Mouse (Mus musculus) kidney, adult 2 months (tissue): ENCODE measurements at regions not wholly inside any gene's neighbourhood (a gene's known extent, or its start where the extent isn't known, plus 50 kb on each side); places are given as distances from the start of the nearest gene placed in this dataset.

Source experiments
- DNase-seq: peaks from one replicate; pipeline ENCODE4 v3.0.0; 2021
- H3K27ac ChIP-seq: fragments of 200-500 bp; 2 replicates; pipeline ENCODE4 v1.5.1; 2012; ENCODE audit warnings: low read depth, low read length, control low read depth, inconsistent platforms; ENCODE audit not compliant: insufficient read depth
- H3K27me3 ChIP-seq: fragments of 200-500 bp; replicated peaks from 2 replicates; pipeline ENCODE4 v1.6.1; 2012; ENCODE audit warnings: mild to moderate bottlenecking, moderate library complexity, low read length, inconsistent platforms; ENCODE audit not compliant: control insufficient read depth, insufficient read depth
- H3K36me3 ChIP-seq: fragments of 200-500 bp; 2 replicates; pipeline ENCODE4 v1.6.1; 2012; ENCODE audit warnings: mild to moderate bottlenecking, moderate library complexity, low read length, inconsistent platforms; ENCODE audit not compliant: control insufficient read depth, insufficient read depth
- H3K4me1 ChIP-seq: fragments of 200-500 bp; 2 replicates; pipeline ENCODE4 v1.6.1; 2011; ENCODE audit warnings: low read length; ENCODE audit not compliant: control insufficient read depth, insufficient read depth
- H3K4me3 ChIP-seq: fragments of 200-500 bp; 2 replicates; pipeline ENCODE4 v1.5.1; 2011; ENCODE audit warnings: mild to moderate bottlenecking, low read depth, low read length, control low read depth; ENCODE audit not compliant: insufficient read depth
- CTCF ChIP-seq: fragments of 200-500 bp; conservative IDR thresholded peaks from 2 replicates; pipeline ENCODE4 v1.5.1; 2011; ENCODE audit warnings: low read depth, mild to moderate bottlenecking, control low read depth, low read length, moderate library complexity, mixed read lengths; ENCODE audit not compliant: insufficient read depth, insufficient read length
- POLR2A ChIP-seq: fragments of 200-500 bp; IDR thresholded peaks from one replicate; pipeline ENCODE4 v1.6.1; 2011; ENCODE audit warnings: low read depth, low read length, control low read depth
- WGBS: fragments of 180-500 bp; shearing (Covaris S2); methylation state at CpG from one replicate; pipeline ENCODE4 v1.1.7; 2018; 5-methylcytosine and 5-hydroxymethylcytosine counted together

GRCm38 (mm10) chr9:84178705-84179104 is 253.8 kb downstream of the Bckdhb start:
- Histone ChIP-seq H3K36me3 (no peaks in the 10 kb centered on the region), H3K27ac (no peak overlapping the region), H3K4me3 (no peak overlapping the region), H3K27me3 (no peaks in the 10 kb centered on the region), H3K4me1 (no peaks in the 10 kb centered on the region)
- TF ChIP-seq POLR2A, result no peak
- TF ChIP-seq CTCF, result no peak
- WGBS, result 78% methylated on average over 5 of the region's 5 CpGs
- peak; percentile 28 for DNase-seq

GRCm38 (mm10) chr9:84179238-84179637 is 254.3 kb downstream of the Bckdhb start:
- WGBS, result 70% methylated on average over 4 of the region's 4 CpGs
- H3K4me1 ChIP-seq, result no peaks in the 10 kb centered on the region
- no peaks in the 10 kb centered on the region for H3K27me3 ChIP-seq
- no peak overlapping the region for H3K27ac ChIP-seq
- DNase-seq, result no peak
- no peak overlapping the region for H3K4me3 ChIP-seq
- TF ChIP-seq CTCF, result no peak
- TF ChIP-seq POLR2A, result no peak
- H3K36me3 ChIP-seq, result no peaks in the 10 kb centered on the region

DNA sequence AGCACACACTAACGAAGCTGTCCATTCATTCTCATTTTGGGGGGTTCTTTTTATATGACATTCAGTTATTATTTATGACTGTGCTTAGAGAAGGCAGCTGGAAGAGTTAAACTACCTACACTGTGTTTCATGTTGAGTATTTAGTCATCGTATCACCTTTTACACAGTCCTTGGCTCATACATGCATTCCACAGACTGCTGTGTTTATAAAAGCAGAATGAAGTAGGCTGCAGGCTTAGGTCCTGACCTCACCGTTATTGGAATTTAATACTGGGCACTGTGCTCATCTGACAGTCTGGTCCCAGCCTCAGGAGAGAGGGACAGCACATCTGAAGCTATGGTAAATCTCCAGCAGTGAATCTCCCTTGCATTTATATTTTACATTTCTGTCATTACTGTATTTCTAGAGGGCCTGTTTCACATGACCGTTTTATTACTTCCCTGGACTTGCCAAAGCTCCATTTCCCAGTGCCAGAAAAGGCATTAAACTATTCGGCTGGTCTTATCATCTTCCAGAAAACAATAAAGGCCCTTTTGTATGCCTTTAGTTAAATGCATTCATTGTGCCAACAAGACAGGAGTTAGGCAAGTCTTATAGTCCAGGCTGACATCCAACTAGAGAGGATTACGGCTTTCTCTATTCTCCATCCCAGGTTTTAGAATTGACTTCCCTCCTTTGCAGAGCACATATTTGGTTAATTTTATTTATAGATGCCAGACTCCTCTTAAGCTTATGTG is 258.9 kb downstream of the Bckdhb start:
- no peak overlapping the region for H3K4me3 ChIP-seq
- H3K27me3 ChIP-seq, result no peaks in the 10 kb centered on the region
- H3K27ac ChIP-seq, result no peak overlapping the region
- TF ChIP-seq CTCF (no peak), POLR2A (no peak)
- DNase-seq, result no peak
- no peaks in the 10 kb centered on the region for H3K4me1 ChIP-seq
- 52% methylated on average over 6 of the region's 6 CpGs for WGBS
- H3K36me3 ChIP-seq, result no peaks in the 10 kb centered on the region

DNA sequence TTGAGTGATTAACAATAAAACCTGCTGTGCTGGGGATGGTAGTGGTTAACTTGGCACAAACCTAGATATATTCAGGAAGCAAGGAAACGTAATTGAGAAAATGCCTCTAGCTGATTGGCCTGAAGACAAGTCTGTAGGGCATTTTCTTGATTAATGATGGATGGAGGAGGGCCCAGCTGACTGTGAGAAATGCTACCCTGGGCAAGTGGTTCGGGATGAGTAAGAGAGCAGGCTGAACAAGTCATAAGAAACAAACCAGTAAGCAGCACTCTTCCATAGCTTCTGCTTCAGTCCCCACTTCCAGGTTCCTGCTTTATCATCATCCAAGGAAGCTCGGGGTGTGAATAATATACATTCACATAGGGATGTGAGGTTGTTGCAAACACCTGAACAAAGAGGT is 262.6 kb downstream of the Bckdhb start:
- Histone ChIP-seq H3K27ac (no peak overlapping the region), H3K4me3 (no peak overlapping the region), H3K4me1 (no peaks in the 10 kb centered on the region), H3K27me3 (no peaks in the 10 kb centered on the region), H3K36me3 (no peaks in the 10 kb centered on the region)
- no peak for DNase-seq
- WGBS, result 54% methylated on average over 3 of the region's 3 CpGs
- TF ChIP-seq CTCF, result no peak
- no peak for TF ChIP-seq POLR2A

DNA sequence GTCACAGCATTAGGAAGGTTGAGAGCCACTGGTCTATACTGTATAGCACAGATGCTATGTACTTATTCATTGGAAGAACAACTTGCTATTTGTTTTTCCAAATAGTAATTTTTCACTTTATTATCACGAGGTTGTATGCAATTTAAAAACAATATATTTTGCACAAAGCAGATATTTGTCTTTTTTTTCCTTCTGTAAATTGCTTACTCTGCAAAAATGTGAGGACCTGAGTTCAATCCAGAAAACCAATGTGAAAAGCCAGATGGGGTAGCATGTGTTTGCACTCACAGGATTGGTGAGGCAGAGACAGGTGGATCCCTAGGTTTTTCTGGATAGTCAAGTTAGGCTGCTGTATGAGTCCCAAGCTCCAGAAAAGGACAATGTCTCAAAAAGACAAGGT is 268.5 kb downstream of the Bckdhb start:
- no peaks in the 10 kb centered on the region for H3K4me1 ChIP-seq
- TF ChIP-seq POLR2A, result no peak
- TF ChIP-seq CTCF, result no peak
- no peak for DNase-seq
- no peak overlapping the region for H3K4me3 ChIP-seq
- no peak overlapping the region for H3K27ac ChIP-seq
- 0 out of 2 replicates have a peak, but pooled peaks cover 1% of the 10 kb centered on the region for H3K27me3 ChIP-seq
- no peaks in the 10 kb centered on the region for H3K36me3 ChIP-seq
- WGBS, result 51% methylated on average over 1 of the region's 1 CpGs

DNA sequence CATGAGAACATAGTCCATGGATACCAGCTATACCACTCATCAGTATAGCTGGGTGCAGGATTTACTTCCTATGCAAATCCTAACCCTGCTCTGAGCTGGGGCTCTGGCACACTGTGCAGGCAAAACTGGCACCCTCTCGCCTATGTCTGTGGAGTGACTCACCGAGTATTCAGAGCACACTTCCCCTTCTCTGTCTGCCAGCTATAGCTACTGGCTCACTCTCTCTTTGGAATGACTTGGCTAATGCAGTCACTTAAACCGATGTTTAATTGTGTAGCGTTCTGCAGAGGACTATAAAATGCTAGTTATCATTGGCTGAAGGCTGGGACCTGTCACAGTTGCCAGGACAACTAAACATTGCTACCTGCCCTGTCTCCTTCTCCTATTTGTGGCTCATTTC is 269.8 kb downstream of the Bckdhb start:
- 0 out of 2 replicates have a peak, but pooled peaks cover 1% of the 10 kb centered on the region for H3K27me3 ChIP-seq
- 86% methylated on average over 4 of the region's 4 CpGs for WGBS
- H3K36me3 ChIP-seq, result no peaks in the 10 kb centered on the region
- no peak overlapping the region for H3K4me3 ChIP-seq
- no peak for TF ChIP-seq CTCF
- DNase-seq, result no peak
- no peaks in the 10 kb centered on the region for H3K4me1 ChIP-seq
- no peak overlapping the region for H3K27ac ChIP-seq

DNA sequence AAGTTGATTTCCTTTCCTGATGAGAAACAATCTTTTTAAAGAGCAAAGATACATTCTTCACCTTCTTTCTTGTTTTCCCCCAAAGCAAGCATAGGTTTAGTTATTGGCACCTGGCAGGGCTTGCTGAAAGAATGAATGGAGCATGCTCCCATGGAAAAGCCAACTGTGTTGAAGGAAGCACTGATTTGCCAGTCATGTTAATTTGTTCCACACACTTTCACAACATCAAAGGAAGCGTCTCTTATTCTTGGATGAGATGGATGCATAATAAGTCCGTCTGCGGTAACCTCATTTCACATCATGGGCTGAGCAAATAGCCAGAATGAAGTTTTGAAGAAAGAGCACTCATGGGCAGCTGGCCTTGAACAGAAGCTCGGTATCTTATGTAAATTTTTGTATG is 270.4 kb downstream of the Bckdhb start:
- Histone ChIP-seq H3K4me1 (no peaks in the 10 kb centered on the region; the same call in 1 of the 2 replicates), H3K27ac (no peak overlapping the region), H3K36me3 (no peaks in the 10 kb centered on the region), H3K27me3 (0 out of 2 replicates have a peak, but pooled peaks cover 1% of the 10 kb centered on the region), H3K4me3 (no peak overlapping the region)
- WGBS, result 70% methylated on average over 4 of the region's 4 CpGs
- no peak for DNase-seq
- TF ChIP-seq POLR2A (no peak), CTCF (no peak)
